Mouse (Mus musculus) gastrocnemius, postnatal 14 days (tissue): ENCODE results near the gene Ank3. TPM values are rescaled to one million over a fixed set of nuclear protein-coding genes. Genes with fewer than 3 reads are reported as not detected.

Source experiments
- DNase-seq: peaks from one replicate; pipeline ENCODE4 v3.0.0; 2021; ENCODE audit warnings: mixed read lengths
- intact Hi-C: fragments of 180-260 bp; cut with DNase I; formaldehyde crosslinking; loops from one replicate; pipeline ENCODE4 v1.15.1; 2025; ENCODE audit warnings: low total_unique reads
- total RNA-seq, 2 experiments: library from RNA; stranded (reverse); gene quantifications; 2 replicates each; pipeline ENCODE4 v1.2.3; 2021

Gene Ank3
- total RNA-seq, 2 experiments from 2014 or later, result 78.4 to 112 TPM

GRCm38 (mm10) chr10:69639138-69639537, 240.6 kb downstream of the Ank3 start:
- DNase-seq, result no peak
- intact Hi-C loops, result no loop called here

GRCm38 (mm10) chr10:69640617-69641016, 242.0 kb downstream of the Ank3 start:
- no peak for DNase-seq
- intact Hi-C loops, result no loop called here

- intact Hi-C loops, result no loop called here
- no peak for DNase-seq
These were observed 244.9 kb downstream of the Ank3 start for GRCm38 (mm10) chr10:69643481-69643880.

GRCm38 (mm10) chr10:69643986-69644385, 245.4 kb downstream of the Ank3 start:
- intact Hi-C loops, result no loop called here
- no peak for DNase-seq

DNA sequence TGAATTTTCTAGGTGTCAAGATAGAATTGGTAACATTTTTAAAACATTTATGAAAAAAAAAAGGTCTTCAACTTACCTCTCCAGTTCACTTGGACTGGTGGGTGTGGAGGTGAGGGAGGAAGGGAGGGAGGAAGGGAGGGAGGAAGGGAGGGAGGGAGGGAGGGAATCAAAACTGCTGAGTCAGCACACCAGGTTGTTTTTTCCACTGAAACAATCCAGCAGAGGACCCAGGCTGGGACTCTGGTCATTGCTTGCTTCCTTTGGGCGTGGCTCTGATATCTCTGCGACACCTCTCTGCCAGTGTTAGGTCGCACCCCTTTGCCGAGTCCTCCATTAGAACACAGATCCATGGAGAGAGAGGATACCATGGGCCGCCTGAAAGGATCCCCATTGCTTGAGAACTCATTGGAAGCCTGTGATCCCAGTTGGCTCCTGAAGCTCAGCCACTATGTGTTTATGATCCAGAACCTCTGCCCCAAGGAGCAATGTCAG, 246.8 kb downstream of the Ank3 start:
- intact Hi-C loops, result no loop called here
- no peak for DNase-seq

GRCm38 (mm10) chr10:69645929-69646328, 247.4 kb downstream of the Ank3 start:
- intact Hi-C loops, result no loop called here
- DNase-seq, result no peak

DNA sequence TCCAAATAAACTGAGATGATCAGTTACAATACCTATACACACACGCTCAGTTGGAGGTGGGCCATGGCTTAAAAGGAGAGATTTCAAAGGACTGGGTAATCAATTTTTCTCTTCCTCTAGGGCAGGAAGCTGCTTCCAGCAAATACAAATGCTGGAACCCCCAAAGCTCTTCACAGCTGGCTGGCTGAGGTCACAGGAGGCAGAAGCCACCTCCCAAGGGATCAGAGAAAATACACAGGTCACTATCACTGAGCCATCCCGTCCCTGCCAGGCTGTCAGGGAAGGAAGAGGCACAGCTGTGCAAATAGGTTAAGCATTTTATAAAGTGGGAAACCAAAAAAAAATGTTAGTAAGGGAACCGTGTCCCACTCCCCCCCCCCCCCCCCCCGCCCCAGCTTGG, 251.5 kb downstream of the Ank3 start:
- no peak for DNase-seq
- intact Hi-C loops, result loop anchor here (10.0 kb wide), 1 partner anchor 275 kb away; no protein-coding TSS in a partner anchor

- peak; percentile 47 for DNase-seq
- intact Hi-C loops, result loop anchor here (10.0 kb wide), 1 partner anchor 278 kb away; no protein-coding TSS in a partner anchor
These were observed 254.1 kb downstream of the Ank3 start for GRCm38 (mm10) chr10:69652660-69653059.

- intact Hi-C loops, result loop anchor here (10.0 kb wide), 1 partner anchor 278 kb away; no protein-coding TSS in a partner anchor
- DNase-seq, result no peak
These were observed 254.6 kb downstream of the Ank3 start for GRCm38 (mm10) chr10:69653121-69653677.

DNA sequence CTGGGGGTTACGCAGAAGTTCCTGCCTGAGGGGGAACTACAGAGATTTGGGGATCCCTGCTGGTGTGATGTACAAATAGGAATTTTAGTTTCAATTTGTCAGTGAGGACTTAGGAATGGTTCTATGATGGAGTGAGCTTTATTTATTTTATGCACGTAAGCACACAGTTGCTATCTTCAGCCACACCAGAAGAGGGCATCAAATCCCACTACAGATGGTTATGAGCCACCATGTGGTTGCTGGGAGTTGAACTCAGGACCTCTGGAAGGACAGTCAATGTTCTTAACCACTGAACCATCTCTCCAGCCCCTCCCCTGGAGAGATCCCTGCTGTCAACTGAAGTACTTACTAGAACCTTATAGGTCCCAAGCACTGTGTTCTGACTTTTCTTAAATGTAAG, 255.6 kb downstream of the Ank3 start:
- DNase-seq, result no peak
- intact Hi-C loops, result loop anchor here (10.0 kb wide), 1 partner anchor 279 kb away; no protein-coding TSS in a partner anchor

GRCm38 (mm10) chr10:69654866-69655633, 256.5 kb downstream of the Ank3 start:
- no peak for DNase-seq
- intact Hi-C loops, result loop anchor here (5.0 to 10.0 kb wide), 3 partner anchors 142 to 280 kb away; no protein-coding TSS in a partner anchor

GRCm38 (mm10) chr10:69656321-69656720, 257.7 kb downstream of the Ank3 start:
- peak; percentile 44 for DNase-seq
- intact Hi-C loops, result loop anchor here (5.0 to 10.0 kb wide), 3 partner anchors 141 to 282 kb away; no protein-coding TSS in a partner anchor

- intact Hi-C loops, result loop anchor here (5.0 to 10.0 kb wide), 4 partner anchors 137 to 285 kb away; no protein-coding TSS in a partner anchor
- DNase-seq, result no peak
These were observed 261.2 kb downstream of the Ank3 start for GRCm38 (mm10) chr10:69659818-69660217.

- DNase-seq, result peak; percentile 77
- intact Hi-C loops, result loop anchor here (5.0 kb wide), 1 partner anchor 180 kb away; no protein-coding TSS in a partner anchor
These were observed 263.8 kb downstream of the Ank3 start for GRCm38 (mm10) chr10:69662338-69662737.

DNA sequence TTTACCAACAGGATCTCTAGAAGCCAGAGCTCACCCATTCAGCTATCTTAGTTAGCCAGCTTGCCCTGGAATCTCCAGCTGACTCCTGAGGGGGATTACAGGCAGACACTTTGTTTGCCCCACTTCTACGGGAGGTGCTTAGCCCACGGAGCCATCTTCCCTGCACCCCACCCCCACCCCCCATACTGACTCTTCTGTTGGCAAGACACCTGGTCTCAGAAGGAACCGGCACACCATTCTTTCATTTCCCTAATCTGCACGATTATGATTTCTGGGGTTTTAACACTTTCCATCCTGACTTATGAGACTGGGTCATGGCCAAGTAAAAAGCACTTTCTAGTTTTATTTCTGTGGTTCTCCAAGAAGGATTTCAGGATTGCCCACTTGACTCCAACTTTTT, 268.9 kb downstream of the Ank3 start:
- intact Hi-C loops, result no loop called here
- DNase-seq, result no peak

GRCm38 (mm10) chr10:69670496-69670895, 271.9 kb downstream of the Ank3 start:
- no peak for DNase-seq
- intact Hi-C loops, result no loop called here

GRCm38 (mm10) chr10:69670959-69671358, 272.4 kb downstream of the Ank3 start:
- intact Hi-C loops, result no loop called here
- DNase-seq, result no peak

GRCm38 (mm10) chr10:69671505-69671904, 272.9 kb downstream of the Ank3 start:
- intact Hi-C loops, result no loop called here

DNA sequence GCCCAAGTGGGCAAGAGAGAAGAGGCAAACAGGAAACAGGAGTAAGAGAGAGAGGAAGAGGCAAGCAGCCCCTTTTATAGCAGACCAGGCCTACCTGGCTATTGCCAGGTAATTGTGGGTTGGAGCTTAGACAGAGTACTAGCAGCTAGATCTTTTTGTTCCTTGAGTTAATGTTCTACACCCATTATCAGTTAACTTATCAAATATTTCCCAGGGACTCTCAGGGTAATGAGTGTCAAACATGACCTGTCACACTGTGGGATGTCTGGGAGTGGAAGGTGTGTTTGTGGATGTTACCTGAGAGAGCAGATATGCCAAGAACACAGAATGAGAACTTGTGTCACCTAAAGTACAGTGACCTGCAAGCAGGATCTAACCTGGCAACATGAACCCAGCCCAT, 274.0 kb downstream of the Ank3 start:
- intact Hi-C loops, result no loop called here
- DNase-seq, result no peak

More at GRCm38 (mm10) chr10:69671505-69671904, 272.9 kb downstream of the Ank3 start:
- DNase-seq, result no peak

GRCm38 (mm10) chr10:69678230-69678629, 279.7 kb downstream of the Ank3 start:
- intact Hi-C loops, result no loop called here
- no peak for DNase-seq
